Mouse (Mus musculus) heart, postnatal 4 days (tissue): Measurements from ENCODE around the gene Lmtk3. TPM values are rescaled to one million over a fixed set of nuclear protein-coding genes. Genes with fewer than 3 reads are reported as not detected.
A peak's percentile ranks its signal among the peaks of the same experiment; 100 is the strongest.

Experiments
- DNase-seq: peaks from one replicate; pipeline ENCODE4 v3.0.0; 2021
- total RNA-seq, 2 experiments: library from RNA; stranded (reverse); gene quantifications; 2 replicates each; pipeline ENCODE4 v1.2.3; 2021

Gene Lmtk3
- total RNA-seq, 2 experiments from 2014 or later: 0.10 to 0.16 TPM

DNA sequence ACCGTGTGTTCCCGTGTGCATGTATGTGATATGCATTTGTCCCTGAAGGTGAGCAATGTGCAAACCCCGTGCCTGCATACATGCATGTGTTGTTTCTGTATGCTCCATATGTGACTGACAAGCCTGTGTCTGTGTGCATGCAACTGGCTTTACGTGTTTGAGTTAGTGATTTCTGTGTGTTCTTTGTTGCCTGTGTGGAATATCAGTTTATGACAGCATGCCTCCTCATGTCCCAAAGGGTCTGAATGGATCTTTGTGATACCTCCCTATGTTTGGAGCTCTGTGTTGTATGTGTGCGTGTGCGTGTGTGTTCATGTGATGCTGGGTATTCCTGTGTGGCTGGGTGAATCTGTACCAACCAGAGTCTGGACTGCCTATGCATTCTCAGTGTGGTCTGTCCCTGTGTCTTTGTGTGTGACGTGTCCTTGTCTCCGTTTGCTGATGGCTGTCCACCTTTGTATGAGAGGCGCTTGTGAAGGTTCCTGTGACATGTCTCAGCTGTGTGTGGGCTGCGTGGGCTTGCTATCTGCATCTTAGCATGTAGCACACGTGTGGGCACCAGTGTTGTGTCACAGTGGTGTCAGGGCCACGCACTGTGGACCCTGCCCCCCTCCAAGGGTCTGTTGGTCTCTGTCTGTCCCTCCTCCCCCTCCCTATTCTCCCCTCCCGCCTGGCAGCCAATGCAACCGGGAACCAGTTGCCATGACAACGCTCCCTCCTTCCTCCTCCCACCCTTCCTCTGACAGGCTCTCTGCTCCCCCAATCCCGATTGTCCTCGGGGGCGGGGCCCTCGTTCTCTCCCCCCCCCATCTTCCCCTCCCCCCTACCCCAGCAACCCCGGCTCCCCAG lies 1.2 kb downstream of the Lmtk3 start, which contains the start of gene Sult2b1:
Gene Sult2b1, minus strand, starts transcription at position 146 of the 849 bp plus-strand sequence.
- DNase-seq: peak; percentile 40

- DNase-seq: no peak
Measured at GRCm38 (mm10) chr7:45785388-45786135, 2.0 kb downstream of the Lmtk3 start.

DNA sequence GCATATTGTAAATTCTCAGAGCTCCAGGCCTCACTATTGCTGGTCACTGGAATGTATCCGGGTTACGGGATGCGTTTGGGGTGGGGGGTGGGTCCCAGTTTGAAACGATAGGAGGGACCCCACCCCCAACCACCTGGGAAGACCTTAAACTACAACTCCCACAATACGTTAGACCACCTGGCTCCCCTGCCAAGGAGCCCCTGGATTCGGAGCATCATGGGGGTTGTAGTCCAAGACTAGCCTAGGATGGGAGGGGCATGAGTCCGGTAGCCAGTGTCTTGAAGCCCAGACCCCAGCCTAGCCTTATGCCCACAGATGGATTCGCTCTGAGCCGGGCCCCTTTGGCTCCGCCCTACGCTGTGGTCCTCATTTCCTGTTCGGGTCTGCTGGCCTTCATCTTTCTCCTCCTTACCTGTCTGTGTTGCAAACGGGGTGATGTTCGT lies 2.6 kb downstream of the Lmtk3 start:
- DNase-seq: no peak

GRCm38 (mm10) chr7:45786661-45787413 lies 3.3 kb downstream of the Lmtk3 start:
- DNase-seq: no peak

- DNase-seq: no peak
Measured at GRCm38 (mm10) chr7:45787642-45788041, 4.1 kb downstream of the Lmtk3 start.

GRCm38 (mm10) chr7:45790721-45791120 lies 7.2 kb downstream of the Lmtk3 start:
- no peak for DNase-seq

DNA sequence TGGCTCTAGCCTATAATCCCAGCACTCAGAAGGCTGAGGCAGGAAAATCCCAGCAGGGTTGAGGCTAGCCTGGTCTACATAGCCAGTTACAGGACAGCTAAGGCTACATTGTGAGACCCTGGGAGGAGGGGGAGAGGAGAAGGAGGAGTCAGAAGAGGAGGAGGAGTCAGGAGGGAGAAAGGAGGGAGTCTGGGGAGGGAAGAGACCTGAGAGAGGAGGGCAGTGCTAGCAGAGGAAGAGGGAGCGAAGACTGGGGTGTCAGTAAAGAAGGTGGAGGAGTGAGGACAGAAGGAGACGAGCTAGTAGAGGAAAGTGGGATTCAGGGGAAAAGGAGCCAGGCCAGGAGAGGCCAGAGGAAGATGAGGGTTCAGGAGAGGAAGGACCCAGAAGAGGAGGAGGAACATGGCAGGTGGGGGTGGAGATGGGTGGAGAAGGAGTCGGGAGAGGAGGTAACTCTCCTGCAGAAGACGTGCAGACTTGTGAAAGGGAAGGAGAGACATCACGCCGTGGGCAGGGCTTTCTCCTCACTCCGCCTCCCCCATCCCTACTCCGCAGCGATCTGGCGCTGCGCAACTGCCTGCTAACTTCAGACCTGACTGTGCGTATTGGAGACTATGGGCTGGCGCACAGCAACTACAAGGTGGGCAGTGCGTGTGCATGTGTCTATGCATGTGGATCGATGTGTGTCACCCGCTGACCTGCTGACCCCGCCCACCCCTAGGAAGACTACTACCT lies 8.4 kb downstream of the Lmtk3 start:
- no peak for DNase-seq

- no peak for DNase-seq
Measured at GRCm38 (mm10) chr7:45793240-45793639, 9.7 kb downstream of the Lmtk3 start.

GRCm38 (mm10) chr7:45793969-45794585 lies 10.5 kb downstream of the Lmtk3 start:
- DNase-seq: no peak

- no peak for DNase-seq
Measured at GRCm38 (mm10) chr7:45794971-45795370, 11.4 kb downstream of the Lmtk3 start.

- DNase-seq: no peak
Measured at GRCm38 (mm10) chr7:45796950-45797349, 13.4 kb downstream of the Lmtk3 start.

DNA sequence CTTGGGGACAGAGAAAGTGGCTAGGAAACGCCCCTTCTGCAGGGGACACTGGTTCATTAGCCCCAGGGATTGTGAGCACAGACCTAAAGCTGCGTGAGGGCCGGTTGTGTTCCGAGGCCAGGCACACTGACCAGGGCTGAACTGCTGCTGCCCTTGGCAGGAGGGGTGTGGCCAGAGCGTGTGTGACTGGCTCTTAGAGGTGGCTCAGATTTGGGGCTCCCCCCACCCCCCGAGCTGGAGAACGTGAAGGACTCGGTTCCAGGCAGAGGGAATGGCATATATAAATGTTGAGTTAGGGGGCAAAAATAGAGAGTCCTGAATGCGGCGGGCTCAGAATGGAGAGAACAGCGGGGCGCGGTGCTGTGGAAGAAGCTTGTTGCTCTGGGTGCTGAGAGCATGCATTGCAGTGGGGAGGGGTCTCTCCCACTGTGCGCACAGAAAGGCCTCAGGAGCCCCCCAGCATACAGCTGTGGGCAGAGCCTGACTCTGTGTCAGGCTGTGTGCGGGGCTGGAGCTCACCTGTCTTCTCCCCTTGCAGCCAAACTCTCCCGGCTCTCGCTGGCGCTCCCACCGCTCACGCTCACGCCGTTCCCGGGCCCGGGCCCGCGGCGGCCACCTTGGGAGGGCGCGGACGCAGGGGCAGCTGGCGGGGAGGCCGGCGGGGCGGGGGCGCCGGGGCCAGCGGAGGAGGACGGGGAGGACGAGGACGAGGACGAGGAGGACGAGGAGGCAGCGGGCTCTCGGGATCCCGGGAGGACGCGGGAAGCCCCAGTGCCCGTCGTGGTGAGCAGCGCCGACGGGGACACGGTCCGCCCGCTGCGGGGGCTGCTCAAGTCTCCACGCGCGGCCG lies 14.3 kb downstream of the Lmtk3 start:
- DNase-seq: no peak

GRCm38 (mm10) chr7:45798511-45798836 lies 14.9 kb downstream of the Lmtk3 start:
- no peak for DNase-seq

DNA sequence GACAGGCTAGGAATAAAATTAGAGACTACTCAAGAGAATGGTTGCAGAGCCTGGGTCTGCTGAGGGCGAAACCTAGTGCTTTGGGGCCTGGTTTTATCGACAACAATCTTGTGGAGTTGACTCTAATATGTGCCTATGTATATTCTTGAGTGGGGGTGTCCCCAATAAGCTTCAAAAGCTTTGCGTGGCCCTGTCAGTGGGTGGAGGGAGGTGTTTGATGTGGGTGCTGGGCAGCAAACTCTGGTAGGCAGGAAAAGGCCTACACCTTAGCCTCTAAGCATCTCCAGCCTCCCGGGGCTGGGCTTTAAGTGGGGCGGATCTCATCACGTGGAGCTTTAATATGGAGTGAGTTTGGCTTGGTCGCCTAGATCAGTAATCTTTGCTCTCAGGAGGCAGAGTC lies 15.4 kb downstream of the Lmtk3 start:
- DNase-seq: no peak

DNA sequence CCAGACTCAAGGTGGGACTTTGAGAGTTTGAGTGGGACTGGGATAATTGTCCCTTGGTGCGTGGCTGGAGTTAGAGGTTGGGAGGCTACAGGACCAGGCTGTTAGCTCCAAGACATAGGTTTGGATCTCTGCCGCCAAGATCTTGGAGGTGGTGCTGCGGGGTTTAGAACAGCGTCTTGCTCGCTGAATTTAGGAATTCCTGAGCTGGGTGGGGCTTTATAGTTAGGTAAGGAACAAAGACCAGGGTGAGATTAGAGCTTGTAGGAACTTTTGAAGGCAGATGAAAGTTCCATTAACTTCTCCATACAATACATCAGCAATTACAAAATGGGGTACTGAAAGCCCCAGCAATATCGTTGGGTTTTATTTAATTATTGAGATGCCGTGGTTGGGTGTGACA lies 16.5 kb downstream of the Lmtk3 start:
- no peak for DNase-seq

- DNase-seq: no peak
Measured at GRCm38 (mm10) chr7:45800546-45801204, 17.1 kb downstream of the Lmtk3 start.

GRCm38 (mm10) chr7:45801348-45801747 lies 17.8 kb downstream of the Lmtk3 start:
- DNase-seq: peak; percentile 96

DNA sequence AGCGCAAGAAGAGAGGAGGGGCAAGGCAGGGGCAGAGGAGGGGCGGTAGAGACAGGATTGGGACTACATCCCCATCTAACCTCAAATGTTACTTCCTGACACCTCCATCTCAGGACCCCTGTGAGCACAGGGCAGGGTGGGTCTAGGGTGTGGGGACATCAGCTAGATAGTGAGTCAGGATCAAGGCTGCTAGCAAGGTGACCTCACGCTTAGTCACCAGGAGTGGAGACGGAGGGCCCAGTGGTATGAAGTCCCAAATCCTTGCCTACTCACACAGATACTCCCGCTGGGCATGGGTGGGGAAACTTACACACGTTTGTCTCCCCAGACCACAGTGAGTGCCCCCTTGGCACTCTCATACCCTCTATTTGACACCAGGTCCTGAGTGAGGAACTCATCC lies 19.0 kb downstream of the Lmtk3 start:
- no peak for DNase-seq

GRCm38 (mm10) chr7:45805941-45806340 lies 22.4 kb downstream of the Lmtk3 start:
- DNase-seq: no peak

DNA sequence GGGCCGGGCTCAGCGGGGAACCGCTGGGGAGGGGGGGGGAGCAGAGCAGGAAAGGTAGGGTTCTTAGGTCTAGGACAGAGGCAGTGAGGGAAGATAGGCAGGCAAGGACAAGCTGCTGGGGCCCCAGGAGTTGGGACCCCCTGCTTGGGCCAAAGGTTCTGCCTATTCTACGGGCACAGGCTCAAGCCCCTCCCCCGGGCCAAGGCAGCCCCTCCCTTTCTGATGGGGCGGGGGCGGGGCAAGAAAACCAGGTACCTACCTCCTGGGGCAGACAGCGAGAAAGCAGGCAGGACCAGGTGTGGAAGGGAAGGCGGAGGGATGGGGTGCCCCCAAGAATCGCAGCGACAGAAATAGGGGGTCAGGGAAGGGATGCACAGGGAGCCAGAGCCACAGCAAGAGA lies 24.9 kb downstream of the Lmtk3 start:
- no peak for DNase-seq
